Mouse (Mus musculus): Measurements from ENCODE around the gene Ccm2. TPM values are rescaled to one million over a fixed set of nuclear protein-coding genes. Genes with fewer than 3 reads are reported as not detected.

Ccm2 gene
- polyA plus RNA-seq, 1 experiment, result 29.6 TPM

GRCm38 (mm10) chr11:6626388-6626772, 79.7 kb downstream of the Ccm2 start:
- Histone ChIP-seq H3K4me1 (ENCODE audit: control insufficient read depth, insufficient read depth, insufficient read length, low read length) (peaks cover 11% of the 10 kb centered on the region), H3K27ac (replicated peaks; ENCODE audit: low read depth, low read length) (peak overlapping the region; percentile 99), H3K4me3 (ENCODE audit: insufficient read depth, low read depth, low read length) (peak overlapping the region; percentile 91)

- no peak overlapping the region for H3K4me3 ChIP-seq (ENCODE audit: insufficient read depth, low read depth, low read length)
- peaks cover 11% of the 10 kb centered on the region for H3K4me1 ChIP-seq (ENCODE audit: control insufficient read depth, insufficient read depth, insufficient read length, low read length)
- H3K27ac ChIP-seq (replicated peaks; ENCODE audit: low read depth, low read length), result peak overlapping the region; percentile 37
These were observed 81.0 kb downstream of the Ccm2 start for GRCm38 (mm10) chr11:6627731-6628130.

GRCm38 (mm10) chr11:6628568-6628967, 81.9 kb downstream of the Ccm2 start:
- H3K27ac ChIP-seq (replicated peaks; ENCODE audit: low read depth, low read length), result no peak overlapping the region
- peaks cover 11% of the 10 kb centered on the region for H3K4me1 ChIP-seq (ENCODE audit: control insufficient read depth, insufficient read depth, insufficient read length, low read length)
- no peak overlapping the region for H3K4me3 ChIP-seq (ENCODE audit: insufficient read depth, low read depth, low read length)

- no peak overlapping the region for H3K27ac ChIP-seq (replicated peaks; ENCODE audit: low read depth, low read length)
- H3K4me1 ChIP-seq (ENCODE audit: control insufficient read depth, insufficient read depth, insufficient read length, low read length), result peaks cover 7% of the 10 kb centered on the region; the same call in 1 of the 2 replicates
- no peak overlapping the region for H3K4me3 ChIP-seq (ENCODE audit: insufficient read depth, low read depth, low read length)
These were observed 83.0 kb downstream of the Ccm2 start for GRCm38 (mm10) chr11:6629655-6630054.

GRCm38 (mm10) chr11:6636150-6636549, 89.5 kb downstream of the Ccm2 start:
- no peak overlapping the region for H3K4me3 ChIP-seq (ENCODE audit: insufficient read depth, low read depth, low read length)
- no peaks in the 10 kb centered on the region for H3K4me1 ChIP-seq (ENCODE audit: control insufficient read depth, insufficient read depth, insufficient read length, low read length)
- H3K27ac ChIP-seq (replicated peaks; ENCODE audit: low read depth, low read length), result no peak overlapping the region

GRCm38 (mm10) chr11:6638537-6638936, 91.8 kb downstream of the Ccm2 start, which contains the start of gene Wap:
Gene Wap, minus strand, starts transcription at chr11:6638637.
- Histone ChIP-seq H3K27ac (replicated peaks; ENCODE audit: low read depth, low read length) (no peak within 1 kb of the TSS), H3K4me1 (ENCODE audit: control insufficient read depth, insufficient read depth, insufficient read length, low read length) (no peaks in the 10 kb centered on the region), H3K4me3 (ENCODE audit: insufficient read depth, low read depth, low read length) (no peak within 1 kb of the TSS)

GRCm38 (mm10) chr11:6639072-6639471, 92.4 kb downstream of the Ccm2 start:
- no peak overlapping the region for H3K4me3 ChIP-seq (ENCODE audit: insufficient read depth, low read depth, low read length)
- no peaks in the 10 kb centered on the region for H3K4me1 ChIP-seq (ENCODE audit: control insufficient read depth, insufficient read depth, insufficient read length, low read length)
- no peak overlapping the region for H3K27ac ChIP-seq (replicated peaks; ENCODE audit: low read depth, low read length)

- Histone ChIP-seq H3K4me3 (ENCODE audit: insufficient read depth, low read depth, low read length) (no peak overlapping the region), H3K27ac (replicated peaks; ENCODE audit: low read depth, low read length) (no peak overlapping the region), H3K4me1 (ENCODE audit: control insufficient read depth, insufficient read depth, insufficient read length, low read length) (no peaks in the 10 kb centered on the region)
These were observed 97.9 kb downstream of the Ccm2 start for GRCm38 (mm10) chr11:6644566-6644965.

Other genes starting within 250 kb of the Ccm2 start
- 20.4 and 25.1 TPM in 2 replicates for gene Zmiz2, start 157.8 kb upstream of the Ccm2 start, polyA plus RNA-seq (2012; ENCODE audit: insufficient read depth, insufficient read length, missing spikeins)
- 1,997 and 2,277 TPM in 2 replicates for gene Ppia, start 131.4 kb upstream of the Ccm2 start, polyA plus RNA-seq (2012; ENCODE audit: insufficient read depth, insufficient read length, missing spikeins)
- 54.3 and 66.3 TPM in 2 replicates for gene H2afv, start 102.4 kb upstream of the Ccm2 start, polyA plus RNA-seq (2012; ENCODE audit: insufficient read depth, insufficient read length, missing spikeins)
- 25.2 and 39.9 TPM in 2 replicates for gene Purb, start 71.0 kb upstream of the Ccm2 start, polyA plus RNA-seq (2012; ENCODE audit: insufficient read depth, insufficient read length, missing spikeins)
- 0.71 and 2.9 TPM in 2 replicates for gene Myo1g, start 25.9 kb upstream of the Ccm2 start, polyA plus RNA-seq (2012; ENCODE audit: insufficient read depth, insufficient read length, missing spikeins)
- not detected in 2 replicates for gene Nacad, start 59.2 kb downstream of the Ccm2 start, polyA plus RNA-seq (2012; ENCODE audit: insufficient read depth, insufficient read length, missing spikeins)
- 57.4 and 57.7 TPM in 2 replicates for gene Tbrg4, start 79.2 kb downstream of the Ccm2 start, polyA plus RNA-seq (2012; ENCODE audit: insufficient read depth, insufficient read length, missing spikeins)
- not detected in 2 replicates for gene Wap, start 91.8 kb downstream of the Ccm2 start, polyA plus RNA-seq (2012; ENCODE audit: insufficient read depth, insufficient read length, missing spikeins)
- gene Ramp3, start 111.6 kb downstream of the Ccm2 start, polyA plus RNA-seq (2012; ENCODE audit: insufficient read depth, insufficient read length, missing spikeins), result not detected in 2 replicates